Mouse (Mus musculus) limb, embryonic 10.5 days (tissue): ENCODE measurements at regions not wholly inside any gene's neighbourhood (a gene's known extent, or its start where the extent isn't known, plus 50 kb on each side); places are given as distances from the start of the nearest gene placed in this dataset.

Experiments used
- DNase-seq: peaks from one replicate; pipeline ENCODE4 v3.0.0-alpha.2; 2017; ENCODE audit warnings: low spot score
- H3K27ac ChIP-seq: fragments of 300-500 bp; sonication (generic); 2 replicates; pipeline ENCODE4 v1.5.1; 2016; ENCODE audit warnings: mild to moderate bottlenecking
- H3K27me3 ChIP-seq: fragments of 300-500 bp; sonication (generic); 2 replicates; pipeline ENCODE4 v1.6.1; 2016; ENCODE audit warnings: low read depth, mild to moderate bottlenecking; ENCODE audit not compliant: poor library complexity, severe bottlenecking
- H3K36me3 ChIP-seq: fragments of 300-500 bp; sonication (generic); 2 replicates; pipeline ENCODE4 v1.6.1; 2016; ENCODE audit warnings: mild to moderate bottlenecking, moderate library complexity
- H3K4me1 ChIP-seq: fragments of 300-500 bp; sonication (generic); 2 replicates; pipeline ENCODE4 v1.6.1; 2016
- H3K4me3 ChIP-seq: fragments of 300-500 bp; sonication (generic); 2 replicates; pipeline ENCODE4 v1.5.1; 2016; ENCODE audit warnings: mild to moderate bottlenecking, moderate library complexity
- H3K9me3 ChIP-seq: fragments of 300-500 bp; sonication (generic); replicated peaks from 2 replicates; pipeline ENCODE4 v1.6.1; 2016; ENCODE audit warnings: mild to moderate bottlenecking
- WGBS: fragments of 180-500 bp; shearing (Covaris S2); methylation state at CpG from one replicate; pipeline ENCODE4 v1.1.7; 2016; 5-methylcytosine and 5-hydroxymethylcytosine counted together

GRCm38 (mm10) chr13:107449598-107450179, 427.8 kb upstream of the Kif2a start:
- no peaks in the 10 kb centered on the region for H3K36me3 ChIP-seq
- H3K27me3 ChIP-seq: no peaks in the 10 kb centered on the region
- 90% methylated on average over 11 of the region's 11 CpGs for WGBS
- no peak for DNase-seq
- H3K9me3 ChIP-seq: no peaks in the 10 kb centered on the region
- H3K4me1 ChIP-seq: no peaks in the 10 kb centered on the region
- no peak overlapping the region for H3K4me3 ChIP-seq
- H3K27ac ChIP-seq: no peak overlapping the region

GRCm38 (mm10) chr13:107447813-107448212, 425.9 kb upstream of the Kif2a start:
- Histone ChIP-seq H3K36me3 (no peaks in the 10 kb centered on the region), H3K27me3 (no peaks in the 10 kb centered on the region), H3K27ac (no peak overlapping the region), H3K9me3 (no peaks in the 10 kb centered on the region), H3K4me3 (no peak overlapping the region), H3K4me1 (no peaks in the 10 kb centered on the region)
- no peak for DNase-seq
- WGBS: 86% methylated on average over 2 of the region's 2 CpGs

DNA sequence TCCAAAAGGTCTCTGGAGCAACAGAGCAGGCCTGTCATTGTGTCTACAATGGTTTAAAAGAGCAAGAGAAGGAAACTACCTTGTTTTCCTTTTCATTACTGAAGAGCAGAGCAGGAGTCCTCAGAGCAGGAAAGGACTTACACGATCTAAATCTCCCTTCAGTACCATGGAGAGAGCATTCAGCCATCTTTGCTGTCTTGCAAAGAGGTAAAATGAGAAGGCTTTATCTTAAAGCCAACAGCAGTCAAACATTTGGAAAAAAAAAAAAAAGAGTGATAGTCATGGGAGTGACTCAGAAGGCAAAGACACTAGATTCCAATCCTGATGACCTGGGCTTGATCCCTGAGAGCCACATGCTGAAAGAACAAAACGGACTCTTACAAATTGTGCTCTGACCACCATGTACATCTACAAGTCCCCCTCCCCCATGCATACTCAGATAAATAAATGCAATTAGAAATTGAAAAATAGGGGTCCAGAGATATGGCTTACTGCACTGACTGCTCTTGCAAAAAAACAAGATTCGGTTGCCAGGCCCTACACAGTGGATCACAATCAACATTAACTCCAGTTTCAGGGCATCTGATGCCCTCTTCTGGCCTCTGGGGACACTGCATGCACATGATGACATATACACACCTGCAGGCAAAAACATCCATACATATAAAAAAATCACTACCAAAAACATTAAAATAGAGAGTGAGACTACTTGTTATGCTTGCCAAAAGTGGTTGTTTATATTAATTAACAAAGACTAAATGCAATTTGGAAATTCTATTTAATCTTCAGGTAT, 397.6 kb upstream of the Kif2a start:
- Histone ChIP-seq H3K36me3 (no peaks in the 10 kb centered on the region), H3K27me3 (no peaks in the 10 kb centered on the region), H3K9me3 (no peaks in the 10 kb centered on the region), H3K4me3 (no peak overlapping the region), H3K4me1 (no peaks in the 10 kb centered on the region), H3K27ac (no peak overlapping the region)
- WGBS: 79% methylated on average over 3 of the region's 3 CpGs
- DNase-seq: no peak

GRCm38 (mm10) chr13:107410267-107410666, 388.3 kb upstream of the Kif2a start:
- Histone ChIP-seq H3K9me3 (no peaks in the 10 kb centered on the region), H3K4me3 (no peak overlapping the region), H3K36me3 (no peaks in the 10 kb centered on the region), H3K27me3 (no peaks in the 10 kb centered on the region), H3K4me1 (no peaks in the 10 kb centered on the region), H3K27ac (no peak overlapping the region)
- no peak for DNase-seq

DNA sequence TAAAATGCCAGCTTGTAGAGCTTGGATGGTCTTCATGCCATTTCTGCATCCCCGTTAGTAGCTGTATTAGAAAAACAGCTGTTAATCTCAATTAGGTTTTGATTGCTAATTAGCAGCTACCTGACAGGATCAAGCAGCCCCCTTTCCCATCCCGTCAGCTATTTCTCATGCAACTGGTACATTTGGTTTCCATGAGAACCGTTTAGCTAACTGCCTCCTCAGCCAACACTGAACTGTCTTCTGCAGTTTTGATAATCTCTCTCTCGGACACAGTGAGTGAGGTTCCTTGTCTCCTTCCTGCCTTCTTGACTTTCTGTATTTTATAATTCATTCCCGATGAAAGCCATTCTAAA, 385.7 kb upstream of the Kif2a start:
- H3K27me3 ChIP-seq: no peaks in the 10 kb centered on the region
- WGBS: 70% methylated on average over 5 of the region's 5 CpGs
- H3K36me3 ChIP-seq: no peaks in the 10 kb centered on the region
- H3K4me3 ChIP-seq: no peak overlapping the region
- no peaks in the 10 kb centered on the region for H3K4me1 ChIP-seq
- no peaks in the 10 kb centered on the region for H3K9me3 ChIP-seq
- no peak overlapping the region for H3K27ac ChIP-seq
- DNase-seq: no peak

- Histone ChIP-seq H3K4me1 (no peaks in the 10 kb centered on the region), H3K27me3 (no peaks in the 10 kb centered on the region), H3K4me3 (no peak overlapping the region), H3K9me3 (no peaks in the 10 kb centered on the region), H3K27ac (no peak overlapping the region), H3K36me3 (no peaks in the 10 kb centered on the region)
- DNase-seq: no peak
- WGBS: 88% methylated on average over 5 of the region's 5 CpGs
Measured at GRCm38 (mm10) chr13:107406977-107407673, 385.2 kb upstream of the Kif2a start.

DNA sequence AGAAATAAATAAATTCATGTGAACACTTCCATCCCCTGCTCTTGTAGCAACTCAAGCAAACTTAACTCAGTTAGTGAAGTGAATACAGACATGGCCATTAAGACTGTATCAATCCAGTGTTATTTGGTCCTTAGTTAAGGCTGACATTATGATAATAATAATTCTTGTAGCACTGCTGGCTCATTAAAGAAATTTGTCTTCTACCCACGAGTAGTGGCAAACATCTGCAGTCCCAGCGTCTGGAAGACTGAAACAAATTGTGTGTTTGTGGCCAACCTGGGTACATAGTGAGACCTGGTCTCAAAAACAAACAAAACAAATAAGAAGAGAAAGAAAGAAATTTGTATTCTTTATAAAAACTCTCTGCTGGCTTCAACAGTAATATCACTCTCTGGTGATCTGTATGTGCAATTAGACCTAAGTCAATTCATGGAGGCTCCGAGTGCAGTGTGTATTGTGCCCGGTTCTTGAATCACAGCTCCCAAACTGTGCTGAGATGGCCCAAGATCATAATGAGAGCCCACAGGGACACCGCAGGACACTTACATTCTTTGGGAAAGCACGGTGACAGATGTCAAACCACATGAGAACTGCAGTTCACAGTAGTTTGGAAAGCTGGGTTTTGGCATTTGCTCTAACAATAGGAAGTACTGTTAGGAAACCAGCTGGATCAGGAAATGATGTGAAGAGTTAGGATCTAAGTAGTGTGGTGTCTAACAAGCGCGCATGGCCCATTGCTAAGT, 376.9 kb upstream of the Kif2a start:
- H3K27ac ChIP-seq: no peak overlapping the region
- no peaks in the 10 kb centered on the region for H3K4me1 ChIP-seq
- no peaks in the 10 kb centered on the region for H3K36me3 ChIP-seq
- no peak overlapping the region for H3K4me3 ChIP-seq
- no peaks in the 10 kb centered on the region for H3K27me3 ChIP-seq
- no peaks in the 10 kb centered on the region for H3K9me3 ChIP-seq
- 84% methylated on average over 8 of the region's 8 CpGs for WGBS
- no peak for DNase-seq

GRCm38 (mm10) chr13:107396036-107396435, 374.1 kb upstream of the Kif2a start:
- Histone ChIP-seq H3K4me3 (no peak overlapping the region), H3K4me1 (no peaks in the 10 kb centered on the region), H3K9me3 (no peaks in the 10 kb centered on the region), H3K27me3 (no peaks in the 10 kb centered on the region), H3K27ac (no peak overlapping the region), H3K36me3 (no peaks in the 10 kb centered on the region)
- no peak for DNase-seq
- WGBS: 86% methylated on average over 2 of the region's 2 CpGs

DNA sequence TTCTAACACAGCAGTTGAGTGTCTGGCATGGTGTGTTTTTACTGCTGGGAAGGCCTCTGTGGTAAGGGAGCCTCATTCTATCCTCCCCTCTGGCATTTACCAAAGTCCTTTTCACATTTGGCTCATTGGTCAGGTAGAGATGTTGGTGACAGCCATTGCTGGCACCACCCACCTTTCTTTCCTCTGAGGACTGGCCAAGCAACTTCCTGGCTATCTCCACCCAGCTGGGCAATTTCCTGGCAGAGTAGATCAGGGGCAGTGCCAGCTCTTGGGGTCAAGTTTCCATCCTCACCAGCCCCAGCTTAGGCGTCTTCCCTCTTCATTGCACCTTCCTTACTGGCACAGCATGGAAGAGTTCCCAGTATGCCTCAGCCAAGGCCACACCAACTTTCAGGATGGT, 372.5 kb upstream of the Kif2a start:
- H3K27ac ChIP-seq: no peak overlapping the region
- H3K4me3 ChIP-seq: no peak overlapping the region
- no peaks in the 10 kb centered on the region for H3K9me3 ChIP-seq
- no peaks in the 10 kb centered on the region for H3K27me3 ChIP-seq
- DNase-seq: no peak
- H3K4me1 ChIP-seq: 0 out of 2 replicates have a peak, but pooled peaks cover 2% of the 10 kb centered on the region
- no peaks in the 10 kb centered on the region for H3K36me3 ChIP-seq
- 75% methylated on average over 1 of the region's 1 CpGs for WGBS

GRCm38 (mm10) chr13:107389535-107390150, 367.7 kb upstream of the Kif2a start:
- Histone ChIP-seq H3K36me3 (no peaks in the 10 kb centered on the region), H3K9me3 (no peaks in the 10 kb centered on the region), H3K27me3 (no peaks in the 10 kb centered on the region), H3K4me1 (0 out of 2 replicates have a peak, but pooled peaks cover 2% of the 10 kb centered on the region), H3K27ac (no peak overlapping the region), H3K4me3 (no peak overlapping the region)
- no peak for DNase-seq
- 81% methylated on average over 4 of the region's 4 CpGs for WGBS

DNA sequence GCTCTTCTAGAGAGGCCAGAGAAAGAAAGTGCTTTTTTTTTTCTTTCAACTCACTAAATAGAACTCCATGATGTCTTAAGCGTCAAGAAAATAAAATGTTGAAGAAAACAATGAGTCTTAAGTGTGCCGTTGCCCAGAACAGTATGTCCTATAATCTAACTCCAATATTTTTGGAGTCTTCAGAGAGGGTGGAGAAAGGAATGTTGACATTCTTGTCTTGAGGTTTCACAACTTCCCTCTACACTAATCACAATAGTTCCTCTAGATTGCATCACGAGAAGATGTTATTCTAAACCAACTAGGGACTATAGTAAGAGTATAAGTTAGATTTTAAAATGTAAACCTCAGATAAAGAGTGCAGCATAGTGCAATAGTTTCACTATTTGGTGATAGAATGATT, 367.1 kb upstream of the Kif2a start:
- Histone ChIP-seq H3K9me3 (no peaks in the 10 kb centered on the region), H3K27ac (no peak overlapping the region), H3K4me3 (no peak overlapping the region), H3K4me1 (0 out of 2 replicates have a peak, but pooled peaks cover 2% of the 10 kb centered on the region), H3K27me3 (no peaks in the 10 kb centered on the region), H3K36me3 (no peaks in the 10 kb centered on the region)
- 91% methylated on average over 3 of the region's 3 CpGs for WGBS
- no peak for DNase-seq

DNA sequence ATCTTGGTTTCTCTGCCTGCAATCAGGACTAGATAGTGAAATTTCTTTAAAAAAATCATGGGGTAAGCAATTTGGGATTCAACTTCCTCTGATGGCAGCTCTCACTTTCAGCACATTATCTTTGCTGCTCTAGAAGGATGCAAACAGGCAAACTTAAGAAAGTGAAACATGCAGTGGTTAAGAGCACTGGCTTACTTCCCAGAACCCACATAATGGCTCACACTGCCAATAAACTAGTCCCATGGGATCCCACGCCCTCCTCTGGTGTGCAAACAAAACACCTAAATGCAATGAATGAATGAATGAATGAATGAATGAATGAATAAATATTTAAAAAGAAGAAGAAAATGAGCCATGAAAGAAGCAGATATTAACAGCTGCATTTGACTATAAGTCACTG, 356.1 kb upstream of the Kif2a start:
- WGBS: 84% methylated on average over 1 of the region's 1 CpGs
- no peaks in the 10 kb centered on the region for H3K27me3 ChIP-seq

More for the DNA sequence above, 356.1 kb upstream of the Kif2a start:
- no peaks in the 10 kb centered on the region for H3K9me3 ChIP-seq
- DNase-seq: no peak
- no peak overlapping the region for H3K27ac ChIP-seq
- peaks cover 4% of the 10 kb centered on the region for H3K4me1 ChIP-seq
- H3K36me3 ChIP-seq: no peaks in the 10 kb centered on the region
- H3K4me3 ChIP-seq: no peak overlapping the region
